Mouse (Mus musculus) liver (tissue): ENCODE results near the gene Sit1.

Experiments
- DNase-seq: peaks from one replicate; pipeline ENCODE4 v3.0.0-alpha.2; 2020; ENCODE audit warnings: mixed read lengths

Gene Sit1

GRCm38 (mm10) chr4:43483535-43484091, at the start of gene Sit1:
Gene Sit1 (minus strand): TSS chr4:43483734.
- no peak for DNase-seq

- DNase-seq = no peak
Observed at GRCm38 (mm10) chr4:43533270-43533669, 49.7 kb upstream of the Sit1 start.

GRCm38 (mm10) chr4:43530581-43530980, 47.0 kb upstream of the Sit1 start:
- peak; percentile 87 for DNase-seq

GRCm38 (mm10) chr4:43530081-43530501, 46.6 kb upstream of the Sit1 start:
- no peak for DNase-seq

- no peak for DNase-seq
Observed at GRCm38 (mm10) chr4:43528487-43528886, 45.0 kb upstream of the Sit1 start.

GRCm38 (mm10) chr4:43527880-43528279, 44.3 kb upstream of the Sit1 start:
- peak; percentile 44 for DNase-seq

- DNase-seq = peak; percentile 75
Observed at GRCm38 (mm10) chr4:43519956-43520355, 36.4 kb upstream of the Sit1 start.

GRCm38 (mm10) chr4:43519551-43519950, 36.0 kb upstream of the Sit1 start:
- DNase-seq = no peak

- DNase-seq = no peak
Observed at GRCm38 (mm10) chr4:43515764-43516708, 32.5 kb upstream of the Sit1 start.

GRCm38 (mm10) chr4:43513791-43514190, 30.3 kb upstream of the Sit1 start:
- no peak for DNase-seq

- DNase-seq = no peak
Observed at GRCm38 (mm10) chr4:43513300-43513699, 29.8 kb upstream of the Sit1 start.

- DNase-seq = no peak
Observed at GRCm38 (mm10) chr4:43512653-43513052, 29.1 kb upstream of the Sit1 start.

GRCm38 (mm10) chr4:43511675-43512454, 28.3 kb upstream of the Sit1 start:
- DNase-seq = no peak

GRCm38 (mm10) chr4:43509109-43509508, 25.6 kb upstream of the Sit1 start:
- no peak for DNase-seq

GRCm38 (mm10) chr4:43508666-43508997, 25.1 kb upstream of the Sit1 start:
- peak; percentile 72 for DNase-seq

GRCm38 (mm10) chr4:43507938-43508665, 24.6 kb upstream of the Sit1 start:
- DNase-seq = no peak

GRCm38 (mm10) chr4:43506536-43507185, 23.1 kb upstream of the Sit1 start, which contains the start of gene Car9:
Gene Car9 (plus strand): TSS chr4:43506966.
- no peak for DNase-seq

- DNase-seq = no peak
Observed at GRCm38 (mm10) chr4:43506074-43506473, 22.5 kb upstream of the Sit1 start.

- DNase-seq = no peak
Observed at GRCm38 (mm10) chr4:43504269-43504668, 20.7 kb upstream of the Sit1 start.

GRCm38 (mm10) chr4:43503506-43503905, 20.0 kb upstream of the Sit1 start:
- no peak for DNase-seq

- no peak for DNase-seq
Observed at GRCm38 (mm10) chr4:43503041-43503440, 19.5 kb upstream of the Sit1 start.
